Mouse (Mus musculus) E14TG2a.4 (cell line): ENCODE results near the gene Scn1b.

Experiments used
- CTCF ChIP-seq: conservative IDR thresholded peaks from 2 replicates; pipeline ENCODE4 v1.5.1; 2014; ENCODE audit warnings: low read length
- NANOG ChIP-seq: IDR thresholded peaks from 2 replicates; pipeline ENCODE4 v1.6.1; 2014; ENCODE audit warnings: borderline replicate concordance, low read length, mixed read lengths
- POU5F1 ChIP-seq: IDR thresholded peaks from 2 replicates; pipeline ENCODE4 v1.6.1; 2014; ENCODE audit warnings: low read length, borderline replicate concordance

DNA sequence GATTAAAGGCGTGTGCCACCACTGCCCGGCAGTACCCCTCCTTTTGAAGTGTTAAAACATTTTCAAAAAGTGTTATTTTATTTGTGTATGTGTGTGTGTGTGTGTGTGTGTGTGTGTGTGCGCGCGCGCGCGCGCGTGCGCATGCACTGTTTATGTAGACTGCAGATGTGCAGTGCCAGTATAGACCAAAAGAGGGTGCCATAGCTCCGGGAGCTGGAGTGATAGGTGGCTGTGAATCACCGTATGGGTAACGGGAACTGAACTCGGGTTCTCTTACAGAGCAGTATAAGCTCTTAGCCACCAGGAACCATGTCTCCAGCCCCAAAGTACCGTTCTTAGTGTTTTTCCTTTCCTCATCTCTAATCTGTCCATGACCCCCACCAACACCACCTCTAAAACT lies 18.1 kb upstream of the Scn1b start:
- TF ChIP-seq CTCF (peak; percentile 54), POU5F1 (no peak), NANOG (no peak)
